Mouse (Mus musculus): ENCODE results near the gene Nwd2. TPM values are rescaled to one million over a fixed set of nuclear protein-coding genes. Genes with fewer than 3 reads are reported as not detected.

Nwd2 gene
- total RNA-seq, 2 experiments from 2014 or later, result 35.4 to 45.1 TPM

DNA sequence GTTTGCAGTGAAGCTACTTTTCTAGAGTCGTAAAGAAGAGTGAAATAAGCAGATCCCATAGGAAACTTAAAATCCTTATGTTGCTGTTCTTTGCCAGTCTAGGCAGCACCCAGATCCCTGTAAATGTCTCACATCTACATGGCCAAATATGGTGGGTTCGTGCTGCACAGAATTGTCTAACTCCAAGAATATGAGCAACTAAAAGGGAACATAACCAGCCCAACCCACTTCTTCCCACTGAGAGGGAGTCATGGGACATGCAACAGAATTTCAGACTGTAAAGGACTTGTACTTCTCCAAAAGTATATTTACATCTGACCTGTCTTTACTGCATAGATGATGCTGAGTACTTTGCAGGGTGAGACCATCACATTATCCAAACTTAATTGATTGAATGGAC is 3.8 kb downstream of the Nwd2 start:
- Histone ChIP-seq H3K4me3 (peak overlapping the region; percentile 81), H3K27ac (no peak overlapping the region)
- no peak for TF ChIP-seq CTCF (IDR thresholded peaks at IDR 0.05)
- intact Hi-C loops (cut with DNase I), result loop anchor here (5.0 to 10.0 kb wide), 2 partner anchors 115 to 232 kb away; no protein-coding TSS in a partner anchor
- DNase-seq (ENCODE audit: extremely low spot score in 1 of 2, low spot score in 2 of 2), result no peak

DNA sequence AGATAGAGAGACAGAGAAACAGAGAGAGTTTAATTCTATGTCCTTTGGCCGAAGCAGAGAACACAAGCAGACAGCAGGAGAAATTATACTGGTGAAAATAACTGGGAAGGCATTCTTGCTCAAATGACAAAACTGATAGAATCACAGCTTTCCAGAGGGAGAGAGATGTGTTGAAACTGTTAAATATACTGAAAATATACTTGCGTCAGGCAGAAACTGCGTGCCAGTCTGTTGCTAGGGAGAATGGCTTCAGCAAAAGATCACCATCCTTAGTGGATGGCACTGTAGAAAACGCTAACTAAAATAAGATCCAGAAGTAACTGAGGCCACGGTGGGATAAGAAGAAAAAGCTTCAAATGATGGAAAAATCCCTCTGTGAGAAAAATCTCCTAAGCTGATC is 18.0 kb downstream of the Nwd2 start:
- no peak for DNase-seq (ENCODE audit: extremely low spot score in 1 of 2, low spot score in 2 of 2)
- no peak for TF ChIP-seq CTCF (IDR thresholded peaks at IDR 0.05)
- intact Hi-C loops (cut with DNase I), result no loop called here
- H3K27ac ChIP-seq, result no peak overlapping the region
- H3K4me3 ChIP-seq, result no peak overlapping the region

DNA sequence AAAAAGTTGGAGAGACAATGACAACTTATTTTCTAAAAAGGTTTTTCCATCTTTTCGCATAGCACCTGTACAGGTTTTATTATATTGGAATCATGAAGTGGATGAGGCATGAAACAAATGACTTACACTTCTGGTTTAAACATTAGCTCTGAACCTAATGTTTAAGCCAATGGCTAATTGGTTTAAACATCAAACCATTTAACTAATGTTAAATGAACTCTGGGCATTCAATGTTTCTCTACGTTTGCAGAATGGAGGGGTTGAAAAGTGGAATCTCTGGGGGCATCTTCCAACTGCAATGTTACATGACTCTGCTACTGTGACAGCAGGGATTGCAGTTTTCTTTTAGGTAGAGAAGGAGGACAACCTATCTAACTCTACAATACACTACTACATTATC is 27.0 kb downstream of the Nwd2 start:
- intact Hi-C loops (cut with DNase I), result loop anchor here (2.0 kb wide), 1 partner anchor 21 kb away; no protein-coding TSS in a partner anchor
- no peak for DNase-seq (ENCODE audit: extremely low spot score in 1 of 2, low spot score in 2 of 2)
- H3K27ac ChIP-seq, result no peak overlapping the region
- TF ChIP-seq CTCF (IDR thresholded peaks at IDR 0.05), result no peak
- H3K4me3 ChIP-seq, result no peak overlapping the region

DNA sequence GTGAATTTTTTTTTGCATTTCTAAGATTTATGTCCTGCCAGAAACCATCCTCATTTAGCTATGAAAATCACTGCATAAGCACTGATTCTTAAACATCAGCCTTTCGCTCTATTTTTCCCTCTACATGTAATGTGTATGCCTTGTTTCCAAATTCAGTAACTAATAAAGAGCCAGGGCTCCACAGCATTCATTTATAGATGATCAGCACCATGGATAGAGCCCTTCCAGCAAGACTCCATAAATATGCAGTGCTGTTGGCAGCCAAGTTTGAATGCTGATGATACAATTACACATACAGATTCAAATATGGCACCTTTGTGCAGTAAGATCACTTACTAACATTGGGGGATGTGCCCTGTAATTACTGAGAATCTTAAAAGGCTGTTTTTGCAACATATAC is 40.2 kb downstream of the Nwd2 start:
- intact Hi-C loops (cut with DNase I), result no loop called here
- DNase-seq (ENCODE audit: extremely low spot score in 1 of 2, low spot score in 2 of 2), result no peak
- no peak for TF ChIP-seq CTCF (IDR thresholded peaks at IDR 0.05)

DNA sequence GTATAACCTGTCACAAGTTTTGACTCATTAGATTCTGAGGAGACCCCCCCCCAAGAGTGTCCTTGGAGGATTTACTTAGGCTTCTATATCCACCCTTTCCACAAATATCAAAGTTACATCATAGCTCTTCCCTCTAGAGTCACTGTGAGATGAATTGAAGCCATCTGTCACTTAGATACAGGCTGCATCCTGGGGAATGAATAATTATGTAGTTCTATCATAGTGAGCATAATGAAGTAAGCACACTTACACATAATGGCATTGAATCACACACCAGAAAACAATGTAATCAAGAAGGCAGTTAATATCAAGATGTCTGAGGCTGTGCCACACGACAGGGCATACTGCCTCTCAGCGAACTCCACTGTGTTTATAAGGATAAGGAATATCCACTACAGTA is 47.9 kb downstream of the Nwd2 start:
- no peak for TF ChIP-seq CTCF (IDR thresholded peaks at IDR 0.05)
- Histone ChIP-seq H3K27ac (no peak overlapping the region), H3K4me3 (no peak overlapping the region)
- intact Hi-C loops (cut with DNase I), result loop anchor here (2.0 kb wide), 1 partner anchor 20 kb away; no protein-coding TSS in a partner anchor
- no peak for DNase-seq (ENCODE audit: extremely low spot score in 1 of 2, low spot score in 2 of 2)

More for the DNA sequence above, 40.2 kb downstream of the Nwd2 start:
- Histone ChIP-seq H3K27ac (no peak overlapping the region), H3K4me3 (no peak overlapping the region)

DNA sequence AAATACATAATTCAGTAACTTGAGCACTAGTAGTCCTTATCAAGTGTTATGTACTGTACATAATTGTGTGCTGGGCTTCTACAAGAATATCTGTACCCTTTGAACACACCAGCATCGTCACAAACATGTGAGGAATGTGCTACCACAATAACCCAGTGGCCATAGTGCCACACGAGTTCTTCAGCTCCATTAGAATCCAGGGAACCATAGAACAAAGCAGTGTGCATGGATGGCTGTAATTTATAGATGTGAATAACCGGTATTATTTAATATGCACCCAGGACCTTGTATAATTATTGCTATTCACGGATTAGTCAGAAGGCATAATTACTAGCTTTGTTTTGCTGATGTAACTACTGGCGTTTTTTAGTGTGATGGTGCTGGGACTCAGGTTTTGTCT is 48.3 kb downstream of the Nwd2 start:
- Histone ChIP-seq H3K27ac (no peak overlapping the region), H3K4me3 (no peak overlapping the region)
- no peak for TF ChIP-seq CTCF (IDR thresholded peaks at IDR 0.05)
- intact Hi-C loops (cut with DNase I), result loop anchor here (2.0 kb wide), 1 partner anchor 20 kb away; no protein-coding TSS in a partner anchor
- no peak for DNase-seq (ENCODE audit: extremely low spot score in 1 of 2, low spot score in 2 of 2)

DNA sequence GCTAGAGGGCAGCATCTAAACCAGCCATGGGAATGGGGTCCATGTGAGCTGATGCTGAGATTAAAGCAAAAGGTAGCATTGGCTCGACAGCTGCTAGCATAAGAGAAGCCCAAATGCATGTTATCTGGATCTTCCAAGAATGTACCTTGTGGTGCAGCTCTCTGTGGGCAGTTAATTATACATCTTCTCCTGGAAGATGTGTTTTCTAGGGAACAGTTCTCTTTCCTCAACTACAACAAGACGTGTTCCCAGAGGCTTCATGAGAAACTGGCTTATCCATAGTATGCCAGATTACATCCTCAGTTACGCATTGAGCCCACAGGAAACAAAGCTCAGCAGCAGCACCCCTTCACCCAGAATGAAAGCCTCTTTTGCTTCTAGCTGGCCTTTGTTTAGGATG is 80.1 kb downstream of the Nwd2 start:
- TF ChIP-seq CTCF (IDR thresholded peaks at IDR 0.05), result no peak
- DNase-seq (ENCODE audit: extremely low spot score in 1 of 2, low spot score in 2 of 2), result no peak
- Histone ChIP-seq H3K4me3 (no peak overlapping the region), H3K27ac (no peak overlapping the region)
- intact Hi-C loops (cut with DNase I), result no loop called here

DNA sequence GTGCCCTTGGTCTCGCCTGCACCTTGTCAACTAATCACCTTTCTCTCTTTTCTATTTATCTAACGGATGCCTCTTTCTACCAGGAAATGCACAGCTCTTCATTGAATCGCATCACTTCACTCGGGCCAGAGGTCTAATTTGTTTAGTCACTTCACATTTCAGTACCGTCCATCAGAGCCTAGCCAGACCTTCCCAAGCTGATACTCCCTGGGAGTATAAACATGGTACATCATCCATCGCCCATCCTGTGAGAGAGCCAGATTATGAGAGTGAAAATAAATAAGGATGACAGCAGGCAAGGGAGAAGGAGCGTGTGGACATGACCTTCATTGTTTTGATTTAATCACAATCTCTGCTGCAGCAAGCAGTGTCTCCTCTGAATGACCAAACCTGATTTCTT is 86.6 kb downstream of the Nwd2 start:
- TF ChIP-seq CTCF (IDR thresholded peaks at IDR 0.05), result no peak
- H3K27ac ChIP-seq, result no peak overlapping the region
- H3K4me3 ChIP-seq, result no peak overlapping the region
- DNase-seq (ENCODE audit: extremely low spot score in 1 of 2, low spot score in 2 of 2), result no peak
- intact Hi-C loops (cut with DNase I), result no loop called here

DNA sequence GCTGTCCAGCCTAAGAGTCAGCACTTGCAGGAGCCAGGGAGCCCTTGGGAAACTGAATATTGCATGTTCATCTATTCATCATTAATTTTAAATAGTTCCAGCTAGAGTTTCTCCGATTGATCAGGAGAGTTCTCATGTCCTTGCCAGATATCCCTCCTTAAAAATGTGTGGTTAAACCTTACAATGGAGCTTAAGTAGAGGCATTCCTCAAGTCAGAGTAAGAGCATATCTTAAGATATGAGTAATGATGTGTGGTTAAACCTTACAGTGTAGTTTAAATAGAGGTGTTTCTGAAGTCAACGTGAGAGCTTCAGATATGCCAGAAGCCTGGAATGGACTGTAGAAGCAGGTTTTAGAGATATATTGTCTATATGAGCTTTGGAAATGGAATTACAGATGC is 94.5 kb downstream of the Nwd2 start:
- intact Hi-C loops (cut with DNase I), result no loop called here

DNA sequence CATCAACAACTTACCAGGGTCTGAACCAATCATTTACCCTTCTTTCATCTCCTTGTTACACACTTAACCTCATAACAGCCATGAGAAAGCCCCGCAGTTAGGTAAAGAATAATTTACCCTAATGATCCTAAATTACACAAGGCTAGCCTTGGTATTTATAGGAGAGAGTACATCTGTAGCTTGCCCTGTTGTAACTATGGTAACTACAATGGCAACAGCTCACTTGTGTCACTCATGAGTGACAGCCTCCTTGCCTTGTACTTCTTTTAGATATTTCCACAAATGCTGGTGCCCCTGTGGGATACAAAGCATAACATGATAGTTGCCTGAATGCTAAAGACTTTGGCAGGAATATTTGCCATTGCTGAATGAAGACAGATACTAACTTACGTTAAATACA is 99.4 kb downstream of the Nwd2 start:
- Histone ChIP-seq H3K27ac (no peak overlapping the region), H3K4me3 (no peak overlapping the region)
- intact Hi-C loops (cut with DNase I), result no loop called here
- no peak for DNase-seq (ENCODE audit: extremely low spot score in 1 of 2, low spot score in 2 of 2)
- TF ChIP-seq CTCF (IDR thresholded peaks at IDR 0.05), result no peak

More for the DNA sequence above, 94.5 kb downstream of the Nwd2 start:
- H3K4me3 ChIP-seq, result no peak overlapping the region
- no peak for TF ChIP-seq CTCF (IDR thresholded peaks at IDR 0.05)
- no peak overlapping the region for H3K27ac ChIP-seq
- no peak for DNase-seq (ENCODE audit: extremely low spot score in 1 of 2, low spot score in 2 of 2)

DNA sequence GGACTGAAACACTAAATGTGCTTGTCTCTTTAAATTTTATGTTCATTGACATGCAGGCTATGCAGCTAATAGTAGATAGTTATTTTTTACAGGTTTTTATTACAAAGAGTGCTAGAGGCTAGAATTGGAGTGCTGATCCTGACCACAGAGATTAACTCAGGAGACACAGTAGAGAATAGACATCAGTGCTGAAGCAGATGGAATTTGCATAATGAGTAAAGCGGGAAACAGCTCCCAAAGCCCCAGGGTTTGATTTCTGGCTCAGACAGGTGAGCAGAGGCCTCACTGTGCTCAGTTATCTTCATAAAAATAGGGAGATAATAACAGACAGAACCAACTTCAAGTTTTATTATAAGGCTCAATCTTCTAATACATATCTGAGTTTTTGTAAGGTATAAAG is 99.9 kb downstream of the Nwd2 start:
- intact Hi-C loops (cut with DNase I), result no loop called here
- H3K27ac ChIP-seq, result no peak overlapping the region
- no peak overlapping the region for H3K4me3 ChIP-seq
- TF ChIP-seq CTCF (IDR thresholded peaks at IDR 0.05), result no peak
- no peak for DNase-seq (ENCODE audit: extremely low spot score in 1 of 2, low spot score in 2 of 2)

DNA sequence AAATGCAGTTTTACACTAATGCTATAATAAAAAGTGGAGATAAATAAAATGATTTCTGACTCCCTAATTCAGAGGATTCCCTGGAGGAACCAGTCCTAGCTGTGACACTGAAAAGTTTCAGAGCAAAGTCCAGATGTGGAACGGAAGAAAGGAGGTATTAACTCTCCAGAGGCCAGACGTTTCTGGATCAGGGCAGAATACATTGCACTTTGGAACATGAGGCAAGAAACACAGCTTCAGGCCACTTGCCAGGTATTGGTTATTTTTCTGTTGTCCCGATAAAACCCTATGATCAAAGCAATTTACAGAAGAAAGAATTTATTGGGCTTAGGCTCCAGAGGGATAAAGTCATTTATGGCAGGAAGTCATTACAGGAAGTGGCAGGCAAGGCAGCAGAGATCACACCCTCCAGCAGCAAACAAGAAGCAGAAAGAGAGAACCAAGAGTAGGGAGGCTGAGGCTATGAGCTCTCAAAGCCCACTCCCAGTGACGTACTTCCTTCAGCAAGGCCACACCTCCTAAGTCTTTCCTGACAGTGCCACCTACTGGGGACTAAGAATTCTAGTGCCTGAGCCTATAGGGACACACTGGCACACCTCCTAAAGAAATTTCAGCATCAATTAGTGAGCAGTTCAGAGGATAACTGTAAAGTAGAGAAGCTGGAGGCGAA is 106.3 kb downstream of the Nwd2 start:
- no peak overlapping the region for H3K27ac ChIP-seq
- intact Hi-C loops (cut with DNase I), result no loop called here
- no peak for DNase-seq (ENCODE audit: extremely low spot score in 1 of 2, low spot score in 2 of 2)
- H3K4me3 ChIP-seq, result no peak overlapping the region
- TF ChIP-seq CTCF (IDR thresholded peaks at IDR 0.05), result peak; percentile 47

DNA sequence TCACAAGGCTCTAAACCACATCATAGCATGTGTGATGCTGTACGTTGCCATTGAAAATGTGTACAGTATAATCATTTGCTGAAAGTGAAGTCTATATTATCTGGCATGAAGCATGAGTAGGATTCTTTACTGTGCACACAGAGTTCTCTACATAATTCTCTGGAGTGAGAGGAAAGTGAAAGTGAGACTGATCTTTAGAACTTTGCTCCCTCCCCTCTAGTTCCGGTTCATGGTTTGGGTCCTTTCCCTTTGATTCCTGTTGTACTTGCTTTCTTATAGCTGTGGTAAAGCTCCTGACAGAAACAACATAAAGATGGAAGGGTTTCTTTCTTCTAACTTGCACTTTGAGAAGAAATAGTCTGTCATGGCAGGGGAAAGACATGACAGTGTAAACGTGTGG is 107.0 kb downstream of the Nwd2 start:
- intact Hi-C loops (cut with DNase I), result no loop called here
- TF ChIP-seq CTCF (IDR thresholded peaks at IDR 0.05), result no peak
- no peak overlapping the region for H3K27ac ChIP-seq
- DNase-seq (ENCODE audit: extremely low spot score in 1 of 2, low spot score in 2 of 2), result no peak
- H3K4me3 ChIP-seq, result no peak overlapping the region
